25 mouse cellular contexts compared by ENCODE assay signal in the genomic region with DNA sequence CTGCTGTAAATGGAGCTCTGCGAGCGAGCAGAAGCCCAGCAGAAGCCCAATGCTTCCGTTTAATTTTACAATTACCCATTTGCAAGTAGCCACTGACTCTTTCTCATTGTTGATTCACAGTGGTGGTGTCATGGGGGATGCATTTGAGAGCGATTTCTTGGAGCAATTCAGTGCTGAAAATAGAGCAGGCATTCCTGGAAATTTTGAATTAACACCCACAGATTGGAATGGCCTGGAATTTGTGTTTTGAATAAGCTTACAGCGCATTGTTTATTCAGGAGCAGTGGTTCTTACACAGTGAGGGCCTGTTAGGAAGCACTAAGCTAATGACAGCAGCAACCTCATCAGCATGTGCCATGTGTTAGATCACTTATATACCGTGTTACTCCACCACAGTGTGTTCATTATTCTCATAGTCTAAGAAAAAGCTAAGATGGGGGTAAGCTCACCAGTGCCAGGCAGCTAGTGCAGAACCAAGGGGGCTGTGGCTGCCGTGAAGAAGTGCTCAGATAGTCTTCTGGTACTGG.
DNase-seq lines count a peak whose midpoint lies in the region; ATAC-seq lines count a peak whose summit lies in the region.
"Had no signal": no experiment of that assay in that cellular context is flagged by ENCODE, and none has a peak within 500 bp of the region (broad histone marks: within the 10 kb centered on the region; RNA-seq: fewer than 3 reads in every experiment).

No protein-coding gene starts in this region.

- WGBS in hindbrain, embryonic 13.5 days: 59% methylated on average over 7 of the region's 7 CpGs
- WGBS in hindbrain, embryonic 10.5 days: 82% methylated on average over 7 of the region's 7 CpGs
- 32% methylated on average over 7 of the region's 7 CpGs for WGBS in forebrain, embryonic 13.5 days
- 44% methylated on average over 7 of the region's 7 CpGs for WGBS in hindbrain, embryonic 16.5 days

- H3K36me3 ChIP-seq in hindbrain, embryonic 13.5 days: no peaks in the 10 kb centered on the region
- no peaks in the 10 kb centered on the region for H3K36me3 ChIP-seq in hindbrain, embryonic 10.5 days
- H3K36me3 ChIP-seq in forebrain, embryonic 13.5 days (ENCODE audit: poor library complexity, severe bottlenecking): no peaks in the 10 kb centered on the region
- no peaks in the 10 kb centered on the region for H3K36me3 ChIP-seq in hindbrain, embryonic 16.5 days (ENCODE audit: control insufficient read depth, insufficient read depth, low read length)
- H3K36me3 ChIP-seq: embryonic facial prominence, embryonic 10.5 days; intestine, embryonic 15.5 days; kidney, embryonic 15.5 days; limb, embryonic 10.5 days had no signal

- no peak overlapping the region for H3K9ac ChIP-seq in hindbrain, embryonic 13.5 days
- no peak overlapping the region for H3K9ac ChIP-seq in forebrain, embryonic 13.5 days
- H3K9ac ChIP-seq in hindbrain, embryonic 16.5 days (ENCODE audit: low read depth, low read length): no peak overlapping the region
- H3K9ac ChIP-seq: intestine, embryonic 15.5 days; kidney, embryonic 15.5 days had no signal

- no peaks in the 10 kb centered on the region for H3K27me3 ChIP-seq in hindbrain, embryonic 13.5 days
- H3K27me3 ChIP-seq in hindbrain, embryonic 10.5 days (ENCODE audit: insufficient read depth, poor library complexity, severe bottlenecking): no peaks in the 10 kb centered on the region
- H3K27me3 ChIP-seq in forebrain, embryonic 13.5 days: no peaks in the 10 kb centered on the region
- no peaks in the 10 kb centered on the region for H3K27me3 ChIP-seq in hindbrain, embryonic 16.5 days (replicated peaks; ENCODE audit: control insufficient read depth, insufficient read depth, low read length)
- H3K27me3 ChIP-seq: CH12.LX; intestine, embryonic 15.5 days; kidney, embryonic 15.5 days had no signal

- H3K4me2 ChIP-seq in hindbrain, embryonic 13.5 days: no peak overlapping the region
- no peak overlapping the region for H3K4me2 ChIP-seq in forebrain, embryonic 13.5 days
- no peak overlapping the region for H3K4me2 ChIP-seq in hindbrain, embryonic 16.5 days (ENCODE audit: low read length)
- H3K4me2 ChIP-seq: intestine, embryonic 15.5 days; kidney, embryonic 15.5 days had no signal

- no peaks in the 10 kb centered on the region for H3K9me3 ChIP-seq in hindbrain, embryonic 13.5 days
- no peaks in the 10 kb centered on the region for H3K9me3 ChIP-seq in hindbrain, embryonic 10.5 days
- no peaks in the 10 kb centered on the region for H3K9me3 ChIP-seq in forebrain, embryonic 13.5 days (replicated peaks)
- H3K9me3 ChIP-seq in hindbrain, embryonic 16.5 days (ENCODE audit: control insufficient read depth, low read length): no peaks in the 10 kb centered on the region
- H3K9me3 ChIP-seq: embryonic facial prominence, embryonic 10.5 days; intestine, embryonic 15.5 days; kidney, embryonic 15.5 days; limb, embryonic 10.5 days; megakaryocyte, embryonic 14.5 days had no signal

- 0 out of 2 replicates have a peak, but pooled peaks have one; percentile 43 for ATAC-seq in hindbrain, embryonic 13.5 days (ENCODE audit: low FRiP score)
- ATAC-seq in forebrain, embryonic 13.5 days: peak; percentile 49; the same call in 1 of the 2 replicates
- peak; percentile 68; the same call in 1 of the 2 replicates for ATAC-seq in hindbrain, embryonic 16.5 days
- ATAC-seq: intestine, embryonic 15.5 days had no signal

- DNase-seq in hindbrain, embryonic 10.5 days (ENCODE audit: low spot score): no peak
- peak; percentile 91 for DNase-seq in Muller cell, postnatal 12 days (ENCODE audit: inconsistent ontology term)
- DNase-seq in cerebellum, postnatal 4 days (ENCODE audit: low spot score in 2 of 2): no peak
- no peak for DNase-seq in testis, postnatal 14 days (ENCODE audit: low spot score)
- DNase-seq in retina, postnatal 1 day: no peak
- DNase-seq: adrenal gland, postnatal 25 days; cerebellum, adult 18-20 months; cerebellum, postnatal 36 days; gastrocnemius, postnatal 10 days; heart, adult 18-20 months; heart, postnatal 36 days; lung, adult 18-20 months; lung, postnatal 14 days; right cerebral cortex, postnatal 4 days; thymus, postnatal 25 days had no signal

- peak overlapping the region; percentile 19 for H3K27ac ChIP-seq in hindbrain, embryonic 13.5 days
- no peak overlapping the region for H3K27ac ChIP-seq in hindbrain, embryonic 10.5 days
- H3K27ac ChIP-seq in forebrain, embryonic 13.5 days: peak overlapping the region; percentile 74
- H3K27ac ChIP-seq in hindbrain, embryonic 16.5 days (ENCODE audit: low read depth, low read length): peak overlapping the region; percentile 40; the same call in 1 of the 2 replicates
- H3K27ac ChIP-seq: embryonic facial prominence, embryonic 10.5 days; intestine, embryonic 15.5 days; kidney, embryonic 15.5 days; limb, embryonic 10.5 days had no signal

- H3K4me1 ChIP-seq in hindbrain, embryonic 13.5 days (replicated peaks): peaks cover 54% of the 10 kb centered on the region
- H3K4me1 ChIP-seq in hindbrain, embryonic 10.5 days (replicated peaks): peaks cover 36% of the 10 kb centered on the region
- H3K4me1 ChIP-seq in forebrain, embryonic 13.5 days: peaks cover 83% of the 10 kb centered on the region
- peaks cover 9% of the 10 kb centered on the region for H3K4me1 ChIP-seq in hindbrain, embryonic 16.5 days (ENCODE audit: control insufficient read depth, insufficient read depth, low read depth, low read length)

- H3K4me3 ChIP-seq in hindbrain, embryonic 13.5 days: no peak overlapping the region
- no peak overlapping the region for H3K4me3 ChIP-seq in hindbrain, embryonic 10.5 days
- H3K4me3 ChIP-seq in forebrain, embryonic 13.5 days: no peak overlapping the region
- no peak overlapping the region for H3K4me3 ChIP-seq in hindbrain, embryonic 16.5 days (ENCODE audit: low read length)
- H3K4me3 ChIP-seq: embryonic facial prominence, embryonic 10.5 days; intestine, embryonic 15.5 days; kidney, embryonic 15.5 days; limb, embryonic 10.5 days; megakaryocyte, embryonic 14.5 days; myocyte had no signal
